Mouse (Mus musculus) thymus, adult 2 months (tissue): ENCODE results near the gene Sec31a. TPM values are rescaled to one million over a fixed set of nuclear protein-coding genes. Genes with fewer than 3 reads are reported as not detected.

Experiments
- DNase-seq: peaks from one replicate; pipeline ENCODE4 v3.0.0; 2021
- H3K27ac ChIP-seq: fragments of 200-500 bp; 2 replicates; pipeline ENCODE4 v1.5.1; 2012; ENCODE audit warnings: low read length, control low read depth; ENCODE audit not compliant: control insufficient read depth, insufficient read depth
- H3K27me3 ChIP-seq: fragments of 200-500 bp; 2 replicates; pipeline ENCODE4 v1.6.1; 2012; ENCODE audit warnings: mild to moderate bottlenecking, low read length, moderate library complexity, mixed read lengths; ENCODE audit not compliant: control insufficient read depth, insufficient read depth
- H3K36me3 ChIP-seq: fragments of 200-500 bp; 2 replicates; pipeline ENCODE4 v1.6.1; 2012; ENCODE audit warnings: mild to moderate bottlenecking, low read length, moderate library complexity; ENCODE audit not compliant: control insufficient read depth, insufficient read depth
- H3K4me1 ChIP-seq: fragments of 200-500 bp; replicated peaks from 2 replicates; pipeline ENCODE4 v1.6.1; 2012; ENCODE audit warnings: low read length; ENCODE audit not compliant: control insufficient read depth, insufficient read depth
- H3K4me3 ChIP-seq: fragments of 200-500 bp; 2 replicates; pipeline ENCODE4 v1.5.1; 2012; ENCODE audit warnings: mild to moderate bottlenecking, low read length, control low read depth, moderate library complexity; ENCODE audit not compliant: control insufficient read depth, insufficient read depth
- CTCF ChIP-seq: fragments of 200-500 bp; IDR thresholded peaks from 2 replicates; pipeline ENCODE4 v1.5.1; 2012; ENCODE audit warnings: mild to moderate bottlenecking, control low read depth, low read length, moderate library complexity, borderline replicate concordance; ENCODE audit not compliant: control insufficient read depth, poor library complexity, insufficient read depth; ENCODE audit errors: extremely low read depth
- POLR2A ChIP-seq: fragments of 200-500 bp; IDR thresholded peaks from 2 replicates; pipeline ENCODE4 v1.6.1; 2012; ENCODE audit warnings: mild to moderate bottlenecking, low read length, control low read depth, moderate library complexity; ENCODE audit not compliant: control insufficient read depth, poor library complexity, insufficient read depth; ENCODE audit errors: extremely low read depth
- WGBS: fragments of 180-500 bp; shearing (Covaris S2); methylation state at CpG from one replicate; pipeline ENCODE4 v1.1.7; 2018; 5-methylcytosine and 5-hydroxymethylcytosine counted together
- polyA plus RNA-seq: library from polyadenylated mRNA; depleted of rRNA; stranded (reverse); fragments of >200 nt; gene quantifications from 2 replicates; pipeline ENCODE4 v1.2.3, GENCODE M21; 2012

The Sec31a gene
- polyA plus RNA-seq, 1 experiment, result 222 TPM

GRCm38 (mm10) chr5:100360296-100360695, 55.7 kb downstream of the Sec31a start:
- Histone ChIP-seq H3K27ac (no peak overlapping the region), H3K27me3 (no peaks in the 10 kb centered on the region), H3K36me3 (peaks cover 16% of the 10 kb centered on the region), H3K4me1 (peaks cover 18% of the 10 kb centered on the region), H3K4me3 (no peak overlapping the region)
- no peak for DNase-seq
- WGBS, result 92% methylated on average over 6 of the region's 6 CpGs
- no peak for TF ChIP-seq CTCF
- TF ChIP-seq POLR2A, result no peak

GRCm38 (mm10) chr5:100358334-100358733, 57.7 kb downstream of the Sec31a start:
- Histone ChIP-seq H3K36me3 (peaks cover 3% of the 10 kb centered on the region; the same call in 1 of the 2 replicates), H3K4me3 (no peak overlapping the region), H3K4me1 (peaks cover 18% of the 10 kb centered on the region), H3K27ac (peak overlapping the region; percentile 15; the same call in 1 of the 2 replicates), H3K27me3 (no peaks in the 10 kb centered on the region)
- TF ChIP-seq POLR2A, result no peak
- TF ChIP-seq CTCF, result no peak
- WGBS, result 7% methylated on average over 8 of the region's 8 CpGs
- DNase-seq, result peak; percentile 49

GRCm38 (mm10) chr5:100354644-100355043, 61.4 kb downstream of the Sec31a start:
- no peaks in the 10 kb centered on the region for H3K27me3 ChIP-seq
- no peaks in the 10 kb centered on the region for H3K36me3 ChIP-seq
- 97% methylated on average over 20 of the region's 20 CpGs for WGBS
- peaks cover 14% of the 10 kb centered on the region for H3K4me1 ChIP-seq
- DNase-seq, result no peak
- TF ChIP-seq CTCF, result no peak
- TF ChIP-seq POLR2A, result no peak
- H3K4me3 ChIP-seq, result no peak overlapping the region
- no peak overlapping the region for H3K27ac ChIP-seq

GRCm38 (mm10) chr5:100352986-100353848, 62.8 kb downstream of the Sec31a start:
- Histone ChIP-seq H3K27ac (no peak overlapping the region), H3K4me3 (no peak overlapping the region), H3K36me3 (no peaks in the 10 kb centered on the region), H3K4me1 (peaks cover 7% of the 10 kb centered on the region), H3K27me3 (no peaks in the 10 kb centered on the region)
- no peak for TF ChIP-seq POLR2A
- no peak for TF ChIP-seq CTCF
- no peak for DNase-seq
- WGBS, result 89% methylated on average over 10 of the region's 10 CpGs

DNA sequence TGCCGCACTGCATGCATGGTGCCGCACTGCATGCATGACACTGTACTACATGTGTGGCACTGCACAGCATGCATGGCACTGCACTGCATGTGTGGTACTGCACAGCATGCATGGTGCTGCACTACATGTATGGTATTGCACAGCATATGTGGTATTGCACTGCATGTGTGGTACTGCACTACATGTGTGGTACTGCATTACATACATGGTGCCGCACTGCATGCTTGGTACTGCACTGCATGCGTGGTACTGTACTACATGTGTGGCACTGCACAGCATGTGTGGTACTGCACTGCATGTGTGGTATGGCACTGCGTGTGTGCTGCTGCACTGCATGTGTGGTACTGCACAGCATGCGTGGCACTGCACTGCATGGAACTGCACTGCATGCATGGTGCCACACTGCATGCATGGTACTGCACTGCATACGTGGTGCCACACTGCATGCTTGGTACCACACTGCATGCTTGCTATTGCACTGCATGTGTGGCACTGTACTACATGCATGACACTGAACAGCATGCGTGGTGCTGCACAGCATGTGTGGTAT, 65.1 kb downstream of the Sec31a start:
- no peak for TF ChIP-seq CTCF
- TF ChIP-seq POLR2A, result no peak

DNA sequence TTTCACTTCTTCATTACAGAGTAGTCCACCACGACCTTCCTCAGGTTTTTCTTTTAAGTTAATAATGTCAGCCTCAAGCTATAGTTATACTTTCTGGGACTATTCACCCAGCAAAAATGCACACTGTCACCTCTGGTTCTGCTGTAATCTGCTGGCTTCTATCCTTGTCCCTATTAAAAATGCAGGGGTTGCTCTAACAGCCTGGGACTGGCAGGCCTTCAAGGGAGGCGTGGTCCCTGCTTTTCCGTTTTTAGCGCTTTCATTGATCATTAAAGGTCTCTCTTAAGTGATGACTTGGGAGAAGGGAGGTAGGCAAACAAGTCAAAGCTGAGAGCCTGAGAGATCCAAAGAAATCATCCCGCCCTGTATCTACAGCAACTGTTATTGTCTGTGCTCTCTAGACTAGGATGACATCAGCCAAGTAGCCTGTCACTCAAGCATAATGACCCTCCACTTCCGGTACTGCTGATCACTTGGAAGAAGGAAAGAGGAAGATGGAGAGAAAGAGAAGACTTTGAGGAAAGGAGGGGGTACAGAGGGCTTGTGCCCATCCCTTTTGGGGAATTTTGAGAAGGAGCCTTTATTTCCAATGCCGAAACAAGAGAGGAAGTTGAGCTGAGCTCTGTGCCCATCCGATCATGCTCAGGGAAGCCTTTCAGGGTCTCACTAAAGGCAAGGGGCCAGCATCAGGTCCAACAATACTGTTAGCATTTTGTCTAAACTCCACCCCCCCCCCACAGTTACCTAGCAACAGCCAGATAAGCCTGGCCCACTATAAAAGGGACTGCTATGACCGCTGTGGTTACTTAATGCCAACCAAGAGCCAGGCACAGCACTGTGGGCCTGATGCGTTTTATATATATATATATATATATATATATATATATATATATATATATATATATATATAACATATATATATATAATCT, 66.5 kb downstream of the Sec31a start:
- no peaks in the 10 kb centered on the region for H3K4me1 ChIP-seq
- TF ChIP-seq CTCF (no peak), POLR2A (no peak)
- 85% methylated on average over 10 of the region's 10 CpGs for WGBS
- no peak overlapping the region for H3K27ac ChIP-seq
- no peak overlapping the region for H3K4me3 ChIP-seq
- no peak for DNase-seq
- H3K36me3 ChIP-seq, result no peaks in the 10 kb centered on the region
- no peaks in the 10 kb centered on the region for H3K27me3 ChIP-seq

More for the DNA sequence above, 65.1 kb downstream of the Sec31a start:
- WGBS, result 98% methylated on average over 8 of the region's 8 CpGs
- Histone ChIP-seq H3K36me3 (no peaks in the 10 kb centered on the region), H3K27ac (no peak overlapping the region), H3K27me3 (no peaks in the 10 kb centered on the region), H3K4me1 (no peaks in the 10 kb centered on the region), H3K4me3 (no peak overlapping the region)
- DNase-seq, result no peak
